Mouse (Mus musculus) adrenal gland, postnatal 10 days (tissue): ENCODE measurements around the gene Tnfsfm13. TPM values are rescaled to one million over a fixed set of nuclear protein-coding genes. Genes with fewer than 3 reads are reported as not detected.
"Not testable (repeated sequence)": the region's sequence is repeated elsewhere in the genome, so short reads cannot be mapped to it uniquely, and the experiment has no call there.

Experiments used
- DNase-seq: peaks from one replicate; pipeline ENCODE4 v3.0.0; 2021; ENCODE audit warnings: mixed read lengths
- long read RNA-seq, 2 experiments: library from polyadenylated mRNA; stranded (forward); transcript quantifications; one replicate each; pipeline ENCODE4 v2.0.0; 2021
- total RNA-seq, 2 experiments: library from RNA; stranded (reverse); gene quantifications; 2 replicates each; pipeline ENCODE4 v1.2.3; 2021

Gene Tnfsfm13
- total RNA-seq: 1 to 10 TPM; 4.2 to 5.1 TPM
- long read RNA-seq, experiment 1, partial matches to known transcripts: 2 of 12 reads
- long read RNA-seq, experiment 1, other reads (novel, unspliced or antisense): 6 of 12 reads
- long read RNA-seq, experiment 2, partial matches to known transcripts: 3 of 6 reads
- long read RNA-seq, experiment 2, other reads (novel, unspliced or antisense): 0 of 6 reads

- peak; percentile 82 for DNase-seq
Measured at GRCm38 (mm10) chr11:69695361-69696181, at the start of gene Tnfsfm13, which contains the start of gene Tnfsf12. Gene Tnfsfm13, minus strand, starts transcription at chr11:69696098. Gene Tnfsf12, minus strand, starts transcription at chr11:69695849.

DNA sequence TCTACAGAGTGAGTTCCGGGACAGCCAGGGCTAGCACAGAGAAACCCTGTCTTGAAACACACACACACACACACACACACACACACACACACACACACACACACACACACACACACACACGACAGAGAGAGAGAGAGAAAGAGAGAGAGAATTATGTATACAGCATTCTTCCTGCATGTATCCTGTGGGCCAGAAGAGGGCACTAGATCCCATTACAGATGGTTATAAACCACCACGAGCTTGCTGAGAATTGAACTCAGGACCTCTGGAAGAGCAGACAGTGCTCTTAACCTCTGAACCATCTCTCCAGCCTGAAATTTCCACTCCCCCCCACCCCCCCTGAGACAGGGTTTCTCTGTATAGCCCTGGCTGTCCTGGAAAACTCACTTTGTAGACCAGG lies 35.5 kb upstream of the Tnfsfm13 start:
- DNase-seq: not testable (repeated sequence)

DNA sequence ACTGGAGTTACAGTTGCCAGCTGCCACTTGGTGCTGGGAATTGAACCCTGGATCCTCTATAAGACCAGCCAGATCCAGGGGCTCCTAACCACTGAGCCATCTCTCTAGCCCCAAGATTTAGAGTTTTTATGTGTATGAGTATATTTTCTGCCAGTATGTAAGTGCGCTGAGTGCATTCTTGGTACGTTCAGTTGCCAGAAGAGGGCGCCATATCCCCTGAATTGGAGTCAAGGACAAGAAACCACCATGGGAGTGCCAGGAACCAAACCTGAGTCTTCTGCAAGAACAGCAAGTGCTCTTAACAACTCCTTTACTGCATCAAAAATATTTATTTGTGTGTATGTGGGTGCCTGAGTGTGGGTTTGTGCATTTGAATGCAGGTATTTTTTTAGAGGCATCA lies 33.2 kb upstream of the Tnfsfm13 start:
- DNase-seq: peak; percentile 71

DNA sequence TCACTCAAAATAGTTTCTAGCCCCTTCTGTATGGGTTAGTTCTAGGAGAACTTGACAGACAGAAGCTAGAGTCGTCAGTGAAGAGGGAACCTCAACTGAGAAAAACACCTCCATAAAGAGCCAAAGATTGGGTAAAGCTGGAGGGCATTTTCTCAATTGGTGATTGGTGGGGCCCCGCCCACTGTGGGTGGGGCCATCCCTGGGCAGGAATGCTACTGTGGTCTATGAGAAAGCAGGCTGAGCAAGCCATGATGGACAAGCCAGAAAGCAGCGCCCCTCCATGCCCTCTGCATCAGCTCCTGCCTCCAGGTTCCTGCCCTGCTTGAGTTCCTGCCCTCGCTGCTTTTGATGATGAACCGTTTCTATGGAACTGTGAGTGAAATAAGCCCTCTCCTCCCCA lies 30.1 kb upstream of the Tnfsfm13 start:
- DNase-seq: no peak

- no peak for DNase-seq
Measured at GRCm38 (mm10) chr11:69723074-69723473, 27.2 kb upstream of the Tnfsfm13 start.

DNA sequence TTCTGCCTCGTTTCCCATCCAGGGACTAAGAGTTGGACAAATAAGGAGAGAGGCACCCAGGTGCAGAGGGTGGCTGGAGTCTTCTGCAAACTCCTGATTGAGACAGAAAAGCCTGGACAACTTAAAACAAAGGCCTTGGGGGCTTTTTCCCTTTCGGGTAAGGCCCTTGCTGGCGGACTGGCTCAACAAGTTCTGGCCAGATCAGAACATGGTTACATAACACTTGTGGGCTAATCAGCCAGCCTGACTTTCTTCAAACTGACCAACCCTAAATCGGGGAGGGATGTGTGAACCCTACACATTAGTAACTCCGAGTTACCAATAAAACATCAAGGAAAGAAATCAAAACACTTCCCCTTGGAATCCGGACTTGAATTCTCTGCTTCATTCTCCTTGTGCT lies 25.0 kb upstream of the Tnfsfm13 start:
- DNase-seq: no peak

- DNase-seq: no peak
Measured at GRCm38 (mm10) chr11:69719423-69719822, 23.5 kb upstream of the Tnfsfm13 start.

DNA sequence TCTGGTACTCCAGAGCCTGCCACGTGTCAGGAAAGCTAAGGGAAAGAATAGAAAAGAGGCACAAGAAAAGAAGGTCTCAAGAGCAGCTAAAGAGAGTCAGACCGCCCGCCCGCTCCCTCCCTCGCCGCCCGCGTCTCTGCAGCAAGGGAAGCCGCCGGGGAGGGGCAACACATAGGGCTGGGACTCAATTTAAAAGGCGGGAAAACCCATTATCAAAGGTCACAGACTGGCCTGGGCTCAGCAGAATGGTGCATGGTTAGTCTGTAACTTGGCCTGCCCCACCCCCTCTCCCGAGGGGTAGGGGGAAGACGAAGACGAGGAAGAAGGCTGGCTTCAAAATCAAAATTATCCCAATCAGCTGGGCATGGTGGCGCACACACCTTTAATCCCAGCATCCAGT lies 22.8 kb upstream of the Tnfsfm13 start:
- no peak for DNase-seq

DNA sequence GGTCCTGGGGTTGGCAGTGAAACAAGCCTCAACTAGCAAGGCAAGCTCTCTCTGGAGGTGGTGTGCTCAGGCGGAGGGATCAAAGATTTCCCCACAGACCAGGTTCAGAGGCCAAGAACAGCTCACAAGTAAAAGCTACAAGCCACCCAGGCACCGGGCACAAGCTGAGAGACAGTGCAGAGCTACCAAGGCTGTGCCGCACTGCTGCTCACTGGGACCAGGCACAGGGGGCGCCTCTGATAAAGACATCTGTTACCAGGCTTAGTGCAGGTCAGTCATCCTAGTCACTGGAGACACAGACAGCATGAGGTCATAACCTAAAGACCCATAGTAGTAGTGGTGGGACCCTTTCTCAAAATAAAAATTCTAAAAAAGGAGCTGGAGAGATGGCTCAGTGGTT lies 21.1 kb upstream of the Tnfsfm13 start:
- no peak for DNase-seq

DNA sequence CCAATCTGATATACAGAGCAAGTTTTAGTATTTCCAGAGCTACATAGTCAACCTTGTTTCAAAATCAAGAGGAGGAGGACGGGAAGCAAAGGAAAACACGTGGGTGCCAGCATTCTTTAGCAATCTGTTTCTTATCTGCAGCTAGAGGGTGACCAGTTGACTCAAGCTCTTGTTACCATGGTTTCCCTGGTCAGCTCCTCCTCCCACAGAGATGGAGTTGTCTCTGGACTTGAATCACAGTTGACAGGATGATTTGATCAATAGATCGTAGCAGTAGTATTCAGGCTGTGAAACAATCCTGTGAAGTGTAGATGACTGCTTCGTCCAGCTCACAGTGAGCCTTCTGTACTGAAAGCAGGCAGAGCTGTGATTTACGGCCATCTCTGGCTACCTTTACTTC lies 20.0 kb upstream of the Tnfsfm13 start:
- DNase-seq: peak; percentile 62

GRCm38 (mm10) chr11:69715482-69715881 lies 19.6 kb upstream of the Tnfsfm13 start:
- DNase-seq: peak; percentile 60

- no peak for DNase-seq
Measured at GRCm38 (mm10) chr11:69714636-69715329, 18.9 kb upstream of the Tnfsfm13 start.

DNA sequence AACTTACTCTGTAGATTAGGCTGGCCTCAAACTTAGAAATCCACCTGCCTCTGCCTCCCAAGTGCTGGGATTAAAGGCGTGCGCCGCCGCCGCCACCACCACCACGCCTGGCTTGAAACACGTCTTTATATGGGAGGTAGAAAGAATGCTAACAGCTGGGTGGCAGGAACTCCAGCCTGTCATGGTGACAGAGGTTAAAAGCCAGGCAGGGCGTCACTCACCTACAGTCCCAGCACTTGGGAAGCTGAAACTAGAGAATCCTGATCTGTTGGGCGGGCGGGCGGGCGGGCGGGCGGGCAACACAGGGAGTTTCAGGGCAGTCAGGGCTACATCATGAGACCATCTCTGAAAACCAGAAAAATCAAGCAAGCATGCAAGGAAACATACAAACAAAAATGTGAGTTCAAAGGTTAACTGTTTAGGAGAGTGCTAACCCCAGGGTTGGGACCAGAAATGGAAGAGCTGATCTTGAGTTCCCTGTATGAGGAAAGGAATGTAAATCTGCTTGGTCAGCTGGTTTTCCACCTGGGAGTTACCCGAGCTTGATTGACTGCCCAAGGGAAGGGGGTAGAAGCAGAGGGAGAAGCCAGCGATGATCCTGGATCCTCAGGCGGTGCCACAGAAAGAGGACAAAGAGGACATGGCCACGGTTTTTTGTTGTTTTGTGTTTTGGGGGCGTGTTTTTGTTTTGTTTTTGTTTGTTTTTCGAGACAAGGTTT lies 17.2 kb upstream of the Tnfsfm13 start:
- no peak for DNase-seq

- DNase-seq: no peak
Measured at GRCm38 (mm10) chr11:69711082-69711481, 15.2 kb upstream of the Tnfsfm13 start.

DNA sequence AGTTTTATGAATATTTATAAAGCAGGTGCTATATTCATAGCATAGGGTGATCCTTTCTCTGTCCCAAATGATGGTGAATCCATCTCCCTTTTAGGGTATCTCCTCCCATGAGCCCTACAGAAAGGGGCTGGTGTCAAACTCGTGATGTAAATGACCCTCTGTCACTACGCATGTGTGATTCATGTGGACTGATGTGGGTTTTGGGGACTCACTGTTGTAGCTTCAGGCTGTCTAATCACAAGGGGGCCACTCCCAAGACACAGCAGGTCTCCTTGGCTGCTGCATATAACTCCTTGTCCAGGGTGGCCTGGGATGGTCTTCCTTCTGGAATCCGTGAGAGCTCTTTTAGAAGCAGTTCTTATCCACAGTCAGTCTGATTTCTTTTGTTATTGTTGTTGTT lies 14.6 kb upstream of the Tnfsfm13 start:
- no peak for DNase-seq

DNA sequence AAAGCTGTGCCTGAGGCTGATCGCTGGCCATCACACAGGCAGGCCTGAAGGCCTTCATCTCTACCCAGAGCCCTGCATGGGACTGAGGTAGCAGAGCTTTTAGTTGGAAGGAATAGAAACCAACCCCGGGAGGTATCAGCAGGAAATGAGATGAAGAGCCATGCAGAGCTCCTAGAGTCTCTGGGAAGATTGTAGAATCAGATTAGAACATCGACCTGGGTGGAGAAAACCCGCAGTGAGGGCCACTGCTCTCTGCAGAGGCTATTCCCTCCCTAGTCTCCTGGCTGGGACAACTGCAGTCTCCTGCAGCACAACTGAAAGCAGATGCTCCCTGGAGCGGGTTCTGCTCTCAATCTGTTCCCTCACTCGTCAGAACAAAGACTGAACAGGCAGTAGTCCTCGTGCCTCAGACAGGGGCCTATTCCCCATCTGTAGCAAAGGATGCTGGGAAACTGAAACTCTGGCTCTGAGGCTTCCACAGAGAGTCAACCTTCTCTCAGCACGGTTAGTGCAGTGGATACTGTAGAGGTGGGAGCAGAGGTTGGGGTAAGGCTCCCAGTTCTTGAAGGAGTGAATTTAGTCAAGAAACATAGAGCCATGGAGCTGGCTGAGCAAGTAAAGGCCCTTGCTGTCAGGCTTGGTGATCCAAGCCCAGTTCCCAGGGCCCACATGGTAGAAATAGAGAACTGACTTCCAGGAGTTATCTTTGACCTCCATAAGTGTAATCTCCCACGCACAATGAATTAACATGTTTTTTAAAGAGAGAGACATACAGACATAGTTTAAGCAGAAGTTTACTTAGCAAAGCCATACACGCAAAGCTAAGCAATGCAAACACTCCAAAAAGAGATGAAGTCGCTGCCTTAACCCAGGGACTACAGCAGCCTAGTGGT lies 13.9 kb upstream of the Tnfsfm13 start:
- no peak for DNase-seq

DNA sequence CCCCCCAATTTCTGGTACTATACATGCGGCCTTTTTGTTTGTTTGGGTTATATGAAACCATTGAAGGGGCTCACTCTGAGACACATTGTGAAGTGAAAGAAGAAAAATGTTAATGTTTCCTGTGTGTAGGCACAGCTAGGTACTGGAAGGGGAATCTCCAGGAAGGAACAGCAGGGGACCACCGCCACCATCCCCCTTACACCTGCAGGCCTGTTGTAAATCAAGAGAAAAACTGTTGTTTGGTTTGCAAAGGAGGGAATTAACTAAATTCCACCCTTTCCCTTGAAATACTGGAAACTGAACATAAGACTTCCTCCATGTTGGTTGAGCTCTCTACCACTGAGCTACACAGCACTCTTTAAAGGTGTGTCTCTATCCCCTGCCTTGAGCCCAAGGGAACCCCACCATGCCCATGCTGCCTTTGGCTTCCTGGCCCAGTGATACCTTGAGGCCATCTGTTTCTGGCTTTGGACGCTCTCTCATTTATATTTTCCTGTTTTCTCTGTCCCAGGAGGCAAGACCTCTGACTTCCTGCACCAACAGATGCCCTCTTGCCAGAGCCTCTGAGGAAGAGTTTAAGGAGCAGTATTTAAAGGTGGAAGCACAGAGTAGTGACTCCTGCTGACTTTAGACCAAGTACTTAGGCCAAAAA lies 12.8 kb upstream of the Tnfsfm13 start:
- no peak for DNase-seq

- DNase-seq: no peak
Measured at GRCm38 (mm10) chr11:69707873-69708381, 12.0 kb upstream of the Tnfsfm13 start.

GRCm38 (mm10) chr11:69707480-69707847 lies 11.6 kb upstream of the Tnfsfm13 start:
- no peak for DNase-seq

- peak; percentile 90 for DNase-seq
Measured at GRCm38 (mm10) chr11:69706775-69707479, 11.0 kb upstream of the Tnfsfm13 start.
